Mouse (Mus musculus) lung, postnatal 0 days (tissue): ENCODE results near the gene Ankub1. TPM values are rescaled to one million over a fixed set of nuclear protein-coding genes. Genes with fewer than 3 reads are reported as not detected.

Experiments used
- ATAC-seq: fragments of 200-750 bp; cut with Nextera tagmentation; 2 replicates; pipeline ENCODE4 v1.8.0; 2017; ENCODE audit warnings: moderate library complexity
- DNase-seq: peaks from one replicate; pipeline ENCODE4 v3.0.0-alpha.2; 2016; ENCODE audit warnings: low spot score
- H3K27ac ChIP-seq: fragments of 300-500 bp; sonication (generic); 2 replicates; pipeline ENCODE4 v1.5.1; 2014; ENCODE audit warnings: antibody characterized with exemption, mild to moderate bottlenecking, low read length, mixed read lengths
- H3K27me3 ChIP-seq: fragments of 300-500 bp; sonication (generic); replicated peaks from 2 replicates; pipeline ENCODE4 v1.6.1; 2014; ENCODE audit warnings: low read length, mixed read lengths; ENCODE audit not compliant: insufficient read depth
- H3K36me3 ChIP-seq: fragments of 300-500 bp; sonication (generic); 2 replicates; pipeline ENCODE4 v1.6.1; 2014; ENCODE audit warnings: low read length, mixed read lengths; ENCODE audit not compliant: insufficient read depth
- H3K4me1 ChIP-seq: fragments of 300-500 bp; sonication (generic); 2 replicates; pipeline ENCODE4 v1.6.1; 2014; ENCODE audit warnings: antibody characterized with exemption, low read depth, low read length, mixed read lengths; ENCODE audit not compliant: insufficient read depth
- H3K4me2 ChIP-seq: fragments of 300-500 bp; sonication (generic); replicated peaks from 2 replicates; pipeline ENCODE4 v1.6.1; 2014; ENCODE audit warnings: low read depth, mild to moderate bottlenecking, low read length, moderate library complexity, mixed read lengths
- H3K4me3 ChIP-seq: fragments of 300-500 bp; sonication (generic); 2 replicates; pipeline ENCODE4 v1.5.1; 2014; ENCODE audit warnings: low read depth, low read length
- H3K9ac ChIP-seq: fragments of 300-500 bp; sonication (generic); replicated peaks from 2 replicates; pipeline ENCODE4 v1.6.1; 2014; ENCODE audit warnings: low read depth, mild to moderate bottlenecking
- H3K9me3 ChIP-seq: fragments of 300-500 bp; sonication (generic); 2 replicates; pipeline ENCODE4 v1.6.1; 2016; ENCODE audit warnings: low read length, mixed read lengths
- CTCF ChIP-seq: IDR thresholded peaks from 2 replicates; pipeline ENCODE4 v1.5.1; 2016; ENCODE audit warnings: antibody characterized with exemption, mild to moderate bottlenecking
- EP300 ChIP-seq: IDR thresholded peaks from 2 replicates; pipeline ENCODE4 v1.6.1; 2016; ENCODE audit warnings: antibody characterized with exemption, mild to moderate bottlenecking, control low read depth
- WGBS: fragments of 180-500 bp; shearing (Covaris S2); extraction: QIAGEN DNeasy Blood & Tissue Kit; methylation state at CpG from one replicate; pipeline ENCODE4 v1.1.7; 2014; 5-methylcytosine and 5-hydroxymethylcytosine counted together
- polyA plus RNA-seq: library from polyadenylated mRNA; unstranded; fragments of >200 nt; fragmentation: Nextera tagmentation; extraction: Ambion mirVana; gene quantifications from 2 replicates; pipeline ENCODE4 v1.2.1, GENCODE M21; 2015

Gene Ankub1
- polyA plus RNA-seq, 1 experiment from 2014 or later: 0.25 TPM

DNA sequence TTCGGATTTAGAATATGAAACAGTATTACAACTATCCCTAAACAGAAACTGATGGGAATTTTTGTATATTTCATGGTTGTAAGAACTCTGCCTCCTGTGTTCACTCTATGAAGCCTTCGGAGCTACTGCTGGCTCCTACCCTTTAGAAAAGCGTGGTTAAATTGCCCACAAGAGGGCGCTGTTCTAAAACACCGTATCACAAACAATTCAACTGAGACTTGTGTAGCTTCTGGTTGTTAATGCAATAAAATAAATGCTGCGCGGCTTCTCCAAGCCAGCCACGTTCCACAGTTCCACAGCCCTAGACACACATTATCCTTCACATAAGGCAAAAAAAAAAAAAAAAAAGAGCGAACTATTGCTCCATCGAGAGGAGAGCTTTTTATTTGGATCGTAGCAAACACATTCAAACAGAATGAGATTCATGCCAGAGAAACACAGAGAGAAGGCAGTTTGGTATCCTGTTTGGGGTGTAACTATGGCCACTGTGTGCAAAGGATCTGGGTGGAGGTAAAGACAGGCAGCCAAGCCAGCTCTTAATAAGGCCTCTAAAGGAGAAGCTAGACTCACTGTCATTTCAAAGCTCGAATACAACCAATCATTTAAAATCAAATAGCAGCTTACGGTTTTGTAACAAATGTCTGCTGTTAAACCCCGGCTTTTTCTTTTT, 25.4 kb downstream of the Ankub1 start:
- peak; percentile 88 for DNase-seq
- peak; percentile 75 for ATAC-seq
- WGBS: 27% methylated on average over 14 of the region's 14 CpGs
- no peak overlapping the region for H3K27ac ChIP-seq
- H3K9ac ChIP-seq: no peak overlapping the region
- no peaks in the 10 kb centered on the region for H3K4me1 ChIP-seq
- H3K4me2 ChIP-seq: peak overlapping the region; percentile 27
- no peaks in the 10 kb centered on the region for H3K27me3 ChIP-seq
- no peaks in the 10 kb centered on the region for H3K36me3 ChIP-seq
- peak; percentile 80 for TF ChIP-seq CTCF
- no peak for TF ChIP-seq EP300
- no peaks in the 10 kb centered on the region for H3K9me3 ChIP-seq
- H3K4me3 ChIP-seq: 0 out of 2 replicates have a peak overlapping the region, but pooled peaks have one; percentile 3

DNA sequence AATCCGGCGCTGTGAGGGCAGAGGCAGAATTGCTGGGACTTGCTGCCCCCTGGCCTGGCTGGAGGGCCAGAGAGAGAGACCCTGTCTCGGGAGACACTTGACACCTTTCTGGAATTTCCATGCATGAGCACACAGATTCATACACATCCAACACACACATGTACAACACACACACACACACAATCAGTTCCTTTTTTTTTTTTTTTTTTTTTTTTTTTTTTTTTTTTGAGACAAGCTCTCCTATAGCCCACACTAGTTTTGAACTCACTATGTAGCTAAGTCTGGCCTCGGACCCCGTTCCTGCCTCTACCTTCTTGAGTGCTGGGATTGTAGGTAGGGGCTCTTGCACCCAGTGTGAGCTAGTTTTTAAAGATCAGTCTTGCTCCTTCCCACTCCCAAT, 26.7 kb downstream of the Ankub1 start:
- Histone ChIP-seq H3K36me3 (no peaks in the 10 kb centered on the region), H3K9me3 (no peaks in the 10 kb centered on the region), H3K4me3 (no peak overlapping the region), H3K9ac (no peak overlapping the region), H3K4me2 (no peak overlapping the region), H3K27ac (no peak overlapping the region), H3K27me3 (no peaks in the 10 kb centered on the region), H3K4me1 (no peaks in the 10 kb centered on the region)
- no peak for DNase-seq
- 87% methylated on average over 5 of the region's 5 CpGs for WGBS
- ATAC-seq: no peak
- TF ChIP-seq EP300 (no peak), CTCF (no peak)

DNA sequence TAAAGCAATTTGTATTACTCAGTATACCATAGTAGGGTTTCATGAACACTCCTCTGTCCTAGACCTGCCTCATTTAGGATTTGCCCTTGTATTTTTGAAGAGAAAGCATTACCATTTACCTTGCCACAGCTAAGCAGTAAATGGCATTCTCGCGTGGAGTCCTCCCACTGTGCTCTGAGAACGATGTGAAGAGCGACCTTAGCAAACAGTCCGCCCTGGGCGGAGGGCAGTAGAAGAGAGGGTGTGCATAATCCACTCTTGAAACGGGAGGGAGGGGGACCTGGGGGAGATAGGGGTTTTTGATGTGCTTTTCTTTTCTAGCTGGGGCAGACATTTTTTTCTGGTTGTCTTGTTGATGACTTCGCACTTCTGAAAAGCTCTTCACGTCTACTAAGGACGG, 27.9 kb downstream of the Ankub1 start:
- Histone ChIP-seq H3K9me3 (no peaks in the 10 kb centered on the region), H3K27ac (no peak overlapping the region), H3K9ac (no peak overlapping the region), H3K4me1 (no peaks in the 10 kb centered on the region), H3K36me3 (no peaks in the 10 kb centered on the region), H3K4me3 (no peak overlapping the region), H3K4me2 (peak overlapping the region; percentile 27; the same call in 1 of the 2 replicates), H3K27me3 (no peaks in the 10 kb centered on the region)
- ATAC-seq (0 out of 2 replicates have a peak, but pooled peaks have one; percentile 44), DNase-seq (no peak)
- TF ChIP-seq EP300 (no peak), CTCF (no peak)
- WGBS: 48% methylated on average over 10 of the region's 10 CpGs

DNA sequence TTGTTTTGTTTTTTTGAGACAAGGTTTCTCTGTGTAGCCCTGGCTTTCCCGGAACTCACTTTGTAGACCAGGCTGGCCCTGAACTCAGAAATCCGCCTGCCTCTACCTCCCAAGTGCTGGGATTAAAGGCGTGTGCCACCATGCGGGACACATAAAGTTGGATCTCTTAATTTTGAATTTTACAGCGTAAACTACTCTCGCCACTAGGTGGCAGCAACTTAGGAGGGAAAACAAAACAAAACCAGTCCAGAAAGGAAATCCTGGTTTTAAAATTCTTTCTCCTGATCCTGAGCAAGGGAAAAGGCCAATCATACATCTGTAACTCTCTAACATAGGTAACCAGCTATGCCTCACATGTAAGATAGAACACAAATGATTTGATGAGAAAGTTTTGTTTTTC, 28.9 kb downstream of the Ankub1 start:
- Histone ChIP-seq H3K9ac (no peak overlapping the region), H3K4me3 (no peak overlapping the region), H3K27ac (no peak overlapping the region), H3K4me2 (no peak overlapping the region), H3K36me3 (no peaks in the 10 kb centered on the region), H3K4me1 (no peaks in the 10 kb centered on the region), H3K9me3 (no peaks in the 10 kb centered on the region), H3K27me3 (no peaks in the 10 kb centered on the region)
- TF ChIP-seq EP300 (no peak), CTCF (peak; percentile 76)
- peak; percentile 21; the same call in 1 of the 2 replicates for ATAC-seq
- DNase-seq: peak; percentile 82
- WGBS: 13% methylated on average over 6 of the region's 6 CpGs

DNA sequence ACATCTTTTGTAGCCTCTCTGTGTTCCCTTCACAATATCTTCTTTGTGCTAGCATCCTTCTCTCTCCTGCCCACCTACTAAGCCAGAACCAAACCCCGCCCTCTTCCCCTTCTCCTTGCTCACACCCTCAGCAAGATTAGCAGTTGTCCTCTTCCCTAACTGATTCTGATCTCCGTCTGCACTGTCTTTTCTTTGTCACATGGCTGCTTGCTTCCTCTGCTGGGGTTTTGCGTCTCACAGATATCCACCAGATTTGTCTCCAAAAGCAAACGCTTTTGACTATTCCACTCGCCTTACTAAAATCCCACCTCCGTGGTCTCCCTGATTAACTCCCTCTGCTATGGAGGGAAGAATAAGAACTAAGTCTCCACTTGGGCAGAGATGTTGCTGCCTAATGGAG, 34.0 kb downstream of the Ankub1 start:
- Histone ChIP-seq H3K27me3 (no peaks in the 10 kb centered on the region), H3K4me1 (no peaks in the 10 kb centered on the region), H3K9me3 (no peaks in the 10 kb centered on the region), H3K36me3 (no peaks in the 10 kb centered on the region), H3K4me2 (no peak overlapping the region), H3K27ac (no peak overlapping the region), H3K9ac (no peak overlapping the region), H3K4me3 (no peak overlapping the region)
- DNase-seq (no peak), ATAC-seq (no peak)
- WGBS: 58% methylated on average over 6 of the region's 6 CpGs
- TF ChIP-seq EP300 (no peak), CTCF (no peak)

DNA sequence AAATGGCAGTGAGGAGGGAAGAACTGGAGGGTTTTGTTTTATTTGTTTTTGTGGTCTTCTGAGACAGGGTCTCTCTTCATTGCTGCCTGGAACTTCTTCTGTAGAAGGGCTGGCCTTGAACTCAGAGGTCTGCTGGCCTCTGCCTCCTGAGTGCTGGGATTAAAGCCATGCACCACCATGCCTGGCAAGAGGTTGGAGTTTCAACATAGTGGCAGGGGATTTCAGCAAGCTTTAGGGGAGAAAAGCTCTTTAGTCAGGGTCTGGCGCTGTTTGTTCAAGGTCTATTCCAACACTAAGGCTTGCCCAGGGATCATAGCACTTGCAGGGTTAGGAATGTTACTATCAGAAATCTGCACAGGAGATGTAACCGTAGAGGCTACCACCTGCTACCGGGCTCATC, 39.0 kb downstream of the Ankub1 start:
- Histone ChIP-seq H3K4me3 (no peak overlapping the region), H3K9ac (no peak overlapping the region), H3K9me3 (no peaks in the 10 kb centered on the region), H3K4me1 (no peaks in the 10 kb centered on the region), H3K27ac (no peak overlapping the region), H3K27me3 (no peaks in the 10 kb centered on the region), H3K36me3 (no peaks in the 10 kb centered on the region), H3K4me2 (no peak overlapping the region)
- ATAC-seq (no peak), DNase-seq (no peak)
- TF ChIP-seq CTCF (no peak), EP300 (no peak)
- 85% methylated on average over 3 of the region's 3 CpGs for WGBS
